Mouse (Mus musculus) liver, embryonic 16.5 days (tissue): Measurements from ENCODE around the gene Myf5. TPM values are rescaled to one million over a fixed set of nuclear protein-coding genes. Genes with fewer than 3 reads are reported as not detected.

Experiments used
- ATAC-seq: fragments of 200-750 bp; cut with Nextera tagmentation; 2 replicates; pipeline ENCODE4 v1.8.0; 2017; ENCODE audit warnings: low read depth, mild to moderate bottlenecking, moderate number of reproducible peaks, moderate library complexity
- H3K27ac ChIP-seq: fragments of 300-500 bp; sonication (generic); 2 replicates; pipeline ENCODE4 v1.5.1; 2014; ENCODE audit warnings: mild to moderate bottlenecking, low read length
- H3K27me3 ChIP-seq: fragments of 300-500 bp; sonication (generic); 2 replicates; pipeline ENCODE4 v1.6.1; 2014; ENCODE audit warnings: low read depth, low read length, mixed read lengths; ENCODE audit not compliant: control insufficient read depth, insufficient read depth
- H3K36me3 ChIP-seq: fragments of 300-500 bp; sonication (generic); 2 replicates; pipeline ENCODE4 v1.6.1; 2014; ENCODE audit warnings: mild to moderate bottlenecking; ENCODE audit not compliant: control insufficient read depth, insufficient read depth
- H3K4me1 ChIP-seq: fragments of 300-500 bp; sonication (generic); 2 replicates; pipeline ENCODE4 v1.6.1; 2014; ENCODE audit warnings: low read depth, low read length, mixed read lengths; ENCODE audit not compliant: control insufficient read depth
- H3K4me2 ChIP-seq: fragments of 300-500 bp; sonication (generic); 2 replicates; pipeline ENCODE4 v1.6.1; 2014; ENCODE audit warnings: low read depth, low read length, mixed read lengths
- H3K4me3 ChIP-seq: fragments of 300-500 bp; sonication (generic); 2 replicates; pipeline ENCODE4 v1.5.1; 2014; ENCODE audit warnings: low read depth, mild to moderate bottlenecking, low read length
- H3K9ac ChIP-seq: fragments of 300-500 bp; sonication (generic); 2 replicates; pipeline ENCODE4 v1.6.1; 2014; ENCODE audit warnings: low read depth, low read length
- H3K9me3 ChIP-seq: fragments of 300-500 bp; sonication (generic); replicated peaks from 2 replicates; pipeline ENCODE4 v1.6.1; 2016; ENCODE audit warnings: low read length; ENCODE audit not compliant: control insufficient read depth
- WGBS: fragments of 180-500 bp; shearing (Covaris S2); extraction: QIAGEN DNeasy Blood & Tissue Kit; methylation state at CpG from one replicate; pipeline ENCODE4 v1.1.7; 2014; ENCODE audit not compliant: insufficient replicate concordance; 5-methylcytosine and 5-hydroxymethylcytosine counted together
- polyA plus RNA-seq: library from polyadenylated mRNA; unstranded; fragments of >200 nt; fragmentation: Nextera tagmentation; extraction: Ambion mirVana; gene quantifications from 2 replicates; pipeline ENCODE4 v1.2.1, GENCODE M21; 2015

Gene Myf5
- polyA plus RNA-seq, 1 experiment from 2014 or later, result 0.15 TPM

- H3K4me2 ChIP-seq, result no peak within 1 kb of the TSS
Measured at GRCm38 (mm10) chr10:107494568-107494967, 8.6 kb upstream of the Myf5 start, which contains the start of gene Myf6. Gene Myf6 (minus strand): TSS chr10:107494737.

GRCm38 (mm10) chr10:107493580-107494474, 7.9 kb upstream of the Myf5 start:
- H3K4me2 ChIP-seq, result no peak overlapping the region
- H3K9ac ChIP-seq, result no peak overlapping the region
- no peaks in the 10 kb centered on the region for H3K36me3 ChIP-seq
- no peaks in the 10 kb centered on the region for H3K9me3 ChIP-seq
- H3K4me1 ChIP-seq, result no peaks in the 10 kb centered on the region
- no peak overlapping the region for H3K4me3 ChIP-seq
- WGBS, result 36% methylated on average over 20 of the region's 20 CpGs
- H3K27ac ChIP-seq, result no peak overlapping the region
- no peaks in the 10 kb centered on the region for H3K27me3 ChIP-seq
- ATAC-seq, result no peak

More at GRCm38 (mm10) chr10:107494568-107494967, 8.6 kb upstream of the Myf5 start, which contains the start of gene Myf6:
- H3K4me3 ChIP-seq, result no peak within 1 kb of the TSS
- H3K4me1 ChIP-seq, result no peaks in the 10 kb centered on the region
- 67% methylated on average over 6 of the region's 6 CpGs for WGBS
- no peaks in the 10 kb centered on the region for H3K27me3 ChIP-seq
- H3K27ac ChIP-seq, result no peak within 1 kb of the TSS
- H3K9ac ChIP-seq, result no peak within 1 kb of the TSS
- ATAC-seq, result no peak
- H3K36me3 ChIP-seq, result no peaks in the 10 kb centered on the region
- no peaks in the 10 kb centered on the region for H3K9me3 ChIP-seq

GRCm38 (mm10) chr10:107492867-107493579, 7.1 kb upstream of the Myf5 start:
- Histone ChIP-seq H3K9ac (no peak overlapping the region), H3K36me3 (no peaks in the 10 kb centered on the region), H3K4me3 (no peak overlapping the region), H3K27me3 (no peaks in the 10 kb centered on the region), H3K4me1 (no peaks in the 10 kb centered on the region), H3K4me2 (no peak overlapping the region), H3K27ac (no peak overlapping the region), H3K9me3 (no peaks in the 10 kb centered on the region)
- no peak for ATAC-seq
- WGBS, result 37% methylated on average over 18 of the region's 18 CpGs

- no peaks in the 10 kb centered on the region for H3K9me3 ChIP-seq
- H3K4me1 ChIP-seq, result no peaks in the 10 kb centered on the region
- no peak overlapping the region for H3K27ac ChIP-seq
- H3K4me3 ChIP-seq, result no peak overlapping the region
- 11% methylated on average over 12 of the region's 12 CpGs for WGBS
- no peaks in the 10 kb centered on the region for H3K27me3 ChIP-seq
- no peak overlapping the region for H3K9ac ChIP-seq
- ATAC-seq, result no peak
- H3K36me3 ChIP-seq, result no peaks in the 10 kb centered on the region
- no peak overlapping the region for H3K4me2 ChIP-seq
Measured at GRCm38 (mm10) chr10:107488654-107489315, 2.9 kb upstream of the Myf5 start.

- Histone ChIP-seq H3K9ac (no peak overlapping the region), H3K4me1 (no peaks in the 10 kb centered on the region), H3K4me3 (no peak overlapping the region), H3K4me2 (no peak overlapping the region), H3K9me3 (no peaks in the 10 kb centered on the region), H3K27me3 (no peaks in the 10 kb centered on the region), H3K36me3 (no peaks in the 10 kb centered on the region), H3K27ac (no peak overlapping the region)
- ATAC-seq, result no peak
- WGBS, result 46% methylated on average over 12 of the region's 12 CpGs
Measured at GRCm38 (mm10) chr10:107486770-107487169, 836 bp upstream of the Myf5 start.

- ATAC-seq, result no peak
- no peaks in the 10 kb centered on the region for H3K9me3 ChIP-seq
- H3K4me1 ChIP-seq, result no peaks in the 10 kb centered on the region
- H3K36me3 ChIP-seq, result no peaks in the 10 kb centered on the region
- 77% methylated on average over 10 of the region's 10 CpGs for WGBS
- no peak overlapping the region for H3K27ac ChIP-seq
- H3K9ac ChIP-seq, result no peak overlapping the region
- H3K4me3 ChIP-seq, result no peak overlapping the region
- H3K4me2 ChIP-seq, result no peak overlapping the region
- no peaks in the 10 kb centered on the region for H3K27me3 ChIP-seq
Measured at GRCm38 (mm10) chr10:107484050-107484449, 1.9 kb downstream of the Myf5 start.

GRCm38 (mm10) chr10:107473497-107473896, 12.4 kb downstream of the Myf5 start:
- Histone ChIP-seq H3K9ac (no peak overlapping the region), H3K4me3 (no peak overlapping the region), H3K9me3 (no peaks in the 10 kb centered on the region), H3K36me3 (no peaks in the 10 kb centered on the region), H3K27ac (no peak overlapping the region), H3K4me1 (no peaks in the 10 kb centered on the region), H3K4me2 (no peak overlapping the region), H3K27me3 (no peaks in the 10 kb centered on the region)
- no peak for ATAC-seq
- WGBS, result 39% methylated on average over 2 of the region's 2 CpGs

- Histone ChIP-seq H3K4me2 (no peak overlapping the region), H3K4me1 (no peaks in the 10 kb centered on the region), H3K27ac (no peak overlapping the region), H3K4me3 (no peak overlapping the region), H3K9ac (no peak overlapping the region), H3K9me3 (no peaks in the 10 kb centered on the region), H3K27me3 (no peaks in the 10 kb centered on the region), H3K36me3 (no peaks in the 10 kb centered on the region)
- 70% methylated on average over 5 of the region's 5 CpGs for WGBS
- no peak for ATAC-seq
Measured at GRCm38 (mm10) chr10:107471712-107472111, 14.2 kb downstream of the Myf5 start.
